Mouse (Mus musculus) lung, postnatal 0 days (tissue): ENCODE results near the gene Cdca8.

ENCODE experiments used
- CTCF ChIP-seq: IDR thresholded peaks from 2 replicates; pipeline ENCODE4 v1.5.1; 2016; ENCODE audit warnings: antibody characterized with exemption, mild to moderate bottlenecking
- EP300 ChIP-seq: IDR thresholded peaks from 2 replicates; pipeline ENCODE4 v1.6.1; 2016; ENCODE audit warnings: antibody characterized with exemption, mild to moderate bottlenecking, control low read depth

DNA sequence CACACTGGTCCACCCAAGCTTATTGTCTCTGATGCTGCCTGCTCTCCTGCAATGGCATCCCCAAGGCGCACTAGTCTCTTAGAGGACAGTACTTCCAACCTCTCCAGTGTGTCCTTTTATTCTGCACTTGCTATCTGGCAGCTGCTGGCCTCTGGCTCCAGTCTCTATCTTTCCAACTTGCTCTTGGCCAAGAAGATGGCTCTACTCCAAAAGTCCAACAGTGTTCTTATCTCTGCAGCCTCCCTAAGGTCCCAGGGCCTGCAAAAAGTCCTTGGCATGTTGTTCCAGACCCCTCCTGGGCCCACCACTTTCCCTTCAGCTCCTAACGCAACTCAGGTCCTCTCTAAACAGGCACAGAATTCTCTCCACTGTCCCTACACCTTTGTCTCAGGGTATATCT lies 18.2 kb upstream of the Cdca8 start:
- TF ChIP-seq CTCF, result no peak
- no peak for TF ChIP-seq EP300
